Mouse (Mus musculus) stomach, postnatal 0 days (tissue): ENCODE measurements around the gene Slc7a6.

ENCODE experiments used
- CTCF ChIP-seq: IDR thresholded peaks from 2 replicates; pipeline ENCODE4 v1.5.1; 2016; ENCODE audit warnings: antibody characterized with exemption, low read depth, mild to moderate bottlenecking, moderate library complexity
- EP300 ChIP-seq: optimal IDR thresholded peaks from 2 replicates; pipeline ENCODE3; 2016; ENCODE audit warnings: antibody characterized with exemption

DNA sequence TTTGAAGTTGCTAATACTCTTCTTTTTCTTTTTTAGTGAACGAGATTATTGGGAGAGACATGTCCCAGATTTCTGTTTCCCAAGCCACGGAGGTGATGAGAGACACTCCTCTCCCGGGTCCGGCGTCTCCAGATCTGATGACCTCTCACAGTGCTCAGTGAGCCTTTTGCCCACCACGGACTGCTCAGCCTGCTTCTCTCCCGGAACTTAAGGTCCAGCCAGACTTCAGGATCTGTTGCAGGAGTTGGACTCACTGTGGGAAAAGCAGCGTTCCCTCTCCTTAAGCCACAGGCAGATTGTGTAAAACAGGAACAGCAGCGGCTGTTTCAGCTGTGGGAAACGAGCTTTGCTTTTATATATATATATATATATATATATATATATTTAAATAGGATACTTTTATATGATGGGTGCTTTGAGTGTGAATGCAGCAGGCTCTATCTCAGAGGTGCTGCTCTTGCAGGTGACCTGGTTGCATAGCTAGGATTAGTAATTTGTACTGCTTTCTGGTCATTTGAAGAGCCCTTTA lies 40.7 kb upstream of the Slc7a6 start:
- TF ChIP-seq CTCF (no peak), EP300 (no peak)
